Mouse (Mus musculus) urinary bladder, adult 18-20 months (tissue): ENCODE measurements around the gene Ntng1.

Experiments used
- DNase-seq, 2 experiments: peaks; one replicate each; pipeline ENCODE4 v3.0.0; 2022; ENCODE audit warnings: low spot score in 2 of 2, mixed read lengths in 2 of 2

Gene Ntng1

GRCm38 (mm10) chr3:109931021-109931420 is 212.8 kb downstream of the Ntng1 start:
- no peak for DNase-seq

- no peak for DNase-seq
Measured at GRCm38 (mm10) chr3:109923788-109924187, 220.0 kb downstream of the Ntng1 start.

- DNase-seq, result no peak
Measured at GRCm38 (mm10) chr3:109918996-109919395, 224.8 kb downstream of the Ntng1 start.

DNA sequence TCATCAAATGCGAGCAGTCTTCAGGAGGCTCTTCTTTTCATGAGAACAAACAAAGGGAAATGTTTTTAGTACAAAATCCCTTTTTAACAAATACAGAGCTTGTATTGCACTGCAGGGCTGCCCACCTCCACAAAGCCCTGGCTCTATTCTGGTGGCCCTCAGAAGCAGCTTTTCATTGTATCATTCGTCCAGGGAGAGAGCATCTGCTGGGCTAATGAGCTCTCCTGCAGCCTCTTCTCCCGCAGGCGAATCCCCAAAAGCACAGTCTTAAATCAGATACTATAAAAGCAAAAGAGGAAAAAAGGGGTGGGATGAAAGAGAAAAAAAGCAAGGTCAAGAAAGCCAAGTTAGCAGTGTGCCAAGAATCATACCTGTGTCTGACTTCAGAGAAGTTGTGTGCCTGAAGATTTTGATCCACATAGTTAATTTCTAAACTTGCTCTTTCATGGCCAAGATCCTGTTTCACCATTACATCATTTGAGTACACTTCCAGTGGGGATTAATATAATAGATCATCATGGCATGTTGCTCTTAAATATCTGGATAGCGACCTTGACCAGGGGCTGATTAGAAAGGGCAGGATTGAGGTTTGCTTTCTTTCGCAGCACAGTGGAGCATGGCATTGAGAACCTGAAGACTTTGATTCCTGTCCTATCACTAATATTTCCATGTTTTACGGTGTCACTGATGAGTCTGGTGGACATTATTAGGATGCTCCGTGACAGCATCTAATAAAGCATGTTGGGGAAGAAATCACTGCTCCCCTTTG is 225.7 kb downstream of the Ntng1 start:
- no peak for DNase-seq

- DNase-seq, result no peak
Measured at GRCm38 (mm10) chr3:109917077-109917476, 226.7 kb downstream of the Ntng1 start.

DNA sequence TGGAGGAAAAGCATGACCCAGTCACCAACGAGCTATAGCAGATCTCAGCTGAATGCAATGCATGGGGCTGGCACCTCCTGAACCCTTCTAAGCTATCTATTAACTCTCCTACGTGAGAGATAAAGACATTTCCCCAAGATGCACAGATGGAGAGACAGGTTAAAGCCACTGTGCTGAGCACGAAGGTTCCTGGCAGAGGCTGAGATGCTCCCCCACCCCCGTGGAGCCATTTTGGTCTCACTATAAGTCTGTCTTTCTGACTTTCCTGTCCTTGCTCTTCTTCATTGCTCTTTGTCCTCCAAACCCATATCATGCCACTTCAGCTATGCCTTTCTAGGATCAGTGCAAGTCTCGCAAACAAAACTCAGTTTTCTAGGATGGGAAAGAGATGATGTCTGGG is 229.6 kb downstream of the Ntng1 start:
- DNase-seq, result no peak

DNA sequence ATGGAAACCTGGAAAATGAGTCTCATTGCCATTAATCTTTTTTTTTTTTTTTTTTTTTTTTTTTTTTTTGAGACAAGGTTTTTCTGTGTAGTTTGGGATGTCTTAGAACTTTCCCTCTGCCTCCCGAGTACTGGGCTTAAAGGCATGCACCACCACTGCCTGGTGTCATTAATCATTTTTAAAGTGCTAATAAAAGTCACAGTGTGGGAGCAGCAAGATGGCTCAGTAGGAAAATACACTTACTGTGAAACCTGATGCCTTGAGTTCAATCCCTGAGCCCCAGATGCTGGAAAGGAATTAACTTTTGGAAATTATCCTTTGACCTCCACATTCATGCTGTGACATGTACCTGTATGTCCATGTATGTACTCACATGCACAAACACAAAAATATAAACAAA is 253.2 kb downstream of the Ntng1 start:
- DNase-seq, result no peak

- no peak for DNase-seq
Measured at GRCm38 (mm10) chr3:109885672-109886071, 258.1 kb downstream of the Ntng1 start.

DNA sequence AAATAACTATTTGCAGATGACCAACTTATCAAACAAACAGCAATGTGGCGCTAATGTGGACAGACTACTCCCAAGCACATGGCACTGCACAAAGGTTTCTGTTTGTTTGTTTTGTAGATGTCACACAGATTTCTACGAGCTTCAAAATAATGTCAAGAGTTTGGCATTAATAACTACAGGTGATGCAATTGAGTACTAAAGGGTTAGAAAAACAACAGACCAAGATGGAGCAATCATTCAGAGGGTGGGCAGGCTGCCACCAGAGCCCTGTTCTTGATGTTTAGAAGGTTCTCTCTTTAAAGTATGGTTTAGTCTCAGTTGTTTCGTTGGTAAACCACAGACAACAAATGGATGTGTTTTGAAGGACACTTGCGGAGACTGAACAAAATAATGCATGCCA is 264.8 kb downstream of the Ntng1 start:
- no peak for DNase-seq

- no peak for DNase-seq
Measured at GRCm38 (mm10) chr3:109871986-109872385, 271.8 kb downstream of the Ntng1 start.

- DNase-seq, result no peak
Measured at GRCm38 (mm10) chr3:109858276-109858675, 285.5 kb downstream of the Ntng1 start.

- DNase-seq, result no peak
Measured at GRCm38 (mm10) chr3:109854449-109855155, 289.2 kb downstream of the Ntng1 start.

DNA sequence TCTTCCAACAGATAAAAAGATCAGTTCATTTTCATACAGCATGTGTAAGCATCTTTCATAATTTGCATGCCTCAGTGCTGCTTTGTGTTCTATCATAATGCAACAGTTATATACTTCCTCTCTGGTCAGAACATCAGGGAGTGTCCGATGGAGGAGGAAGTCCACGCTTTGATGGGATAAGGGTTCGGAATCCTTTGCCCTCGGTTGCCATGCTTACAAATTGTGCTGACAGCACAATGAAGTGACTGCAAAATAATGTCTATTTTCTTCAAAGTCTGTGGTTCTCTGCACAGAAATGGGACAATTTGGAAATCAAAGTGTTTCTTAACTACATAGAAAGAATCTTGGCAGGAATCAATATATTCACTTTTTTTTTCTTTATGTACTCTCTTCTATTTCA is 297.2 kb downstream of the Ntng1 start:
- DNase-seq, result no peak

- DNase-seq, result no peak
Measured at GRCm38 (mm10) chr3:109825806-109826205, 318.0 kb downstream of the Ntng1 start.

DNA sequence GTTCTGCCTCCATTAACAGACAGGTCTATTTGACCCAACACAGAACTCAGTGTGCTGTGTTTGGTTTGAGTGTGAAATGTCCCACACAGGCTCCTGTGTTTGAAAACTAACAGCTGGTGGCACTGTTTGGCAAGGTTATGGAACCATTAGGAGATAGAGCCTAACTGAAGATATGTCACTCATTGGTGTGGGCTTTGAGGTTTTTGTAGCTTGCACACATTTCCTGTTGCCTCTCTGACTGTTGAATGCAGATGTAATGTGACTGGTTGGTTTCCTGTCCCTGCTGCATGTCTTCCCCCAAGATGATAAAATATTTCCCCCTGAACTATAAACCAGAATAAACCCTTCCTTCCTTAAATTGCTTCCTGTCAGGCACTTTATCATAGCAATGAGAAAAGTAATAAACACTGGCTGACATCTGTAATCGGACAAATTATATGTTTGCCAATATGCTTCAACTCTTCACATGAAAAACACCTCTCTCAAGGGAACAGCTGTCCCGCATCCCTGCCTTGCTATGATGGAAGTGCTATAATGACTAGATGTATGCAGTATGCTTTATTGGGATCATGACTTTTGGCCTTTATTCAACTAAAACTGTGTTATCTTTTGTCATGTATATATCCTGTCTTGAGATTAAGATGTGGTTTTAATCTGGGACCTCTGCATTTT is 320.9 kb downstream of the Ntng1 start:
- DNase-seq, result no peak

GRCm38 (mm10) chr3:109818821-109819685 is 324.8 kb downstream of the Ntng1 start:
- DNase-seq, result no peak

- no peak for DNase-seq
Measured at GRCm38 (mm10) chr3:109809065-109809464, 334.7 kb downstream of the Ntng1 start.

DNA sequence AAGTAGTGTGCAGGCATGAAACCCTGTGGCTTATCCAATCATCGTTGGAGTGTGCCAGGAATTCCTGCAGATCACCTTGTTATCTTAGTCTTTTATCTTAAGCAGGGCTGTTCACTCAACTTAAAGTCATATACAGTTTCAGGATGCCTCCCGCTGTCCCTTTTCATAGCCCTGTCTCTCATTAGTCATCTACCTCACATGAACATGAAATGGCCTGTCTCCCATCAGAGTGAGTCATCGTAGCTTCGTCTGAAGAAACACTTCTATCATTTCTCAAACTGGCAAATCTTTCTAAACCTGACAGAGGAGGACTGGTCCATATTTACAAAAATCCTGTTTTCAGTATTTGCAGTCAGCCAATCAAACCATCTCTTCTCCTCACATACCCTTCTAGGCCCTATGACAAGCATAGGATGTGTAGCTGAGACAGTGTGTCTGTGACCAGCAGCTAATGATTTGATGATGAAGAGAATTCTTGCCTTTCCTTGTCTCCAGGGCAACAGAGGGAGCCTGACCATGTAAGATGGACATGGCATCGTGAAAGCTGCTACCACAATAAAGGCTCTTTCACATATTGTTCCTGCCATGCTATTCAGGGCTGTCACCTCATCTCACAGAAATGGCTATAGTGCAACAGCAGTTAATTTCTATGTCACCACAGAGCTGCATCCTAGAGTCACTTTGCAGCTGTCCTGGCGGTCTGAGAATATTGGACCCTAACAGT is 336.4 kb downstream of the Ntng1 start:
- DNase-seq, result no peak

DNA sequence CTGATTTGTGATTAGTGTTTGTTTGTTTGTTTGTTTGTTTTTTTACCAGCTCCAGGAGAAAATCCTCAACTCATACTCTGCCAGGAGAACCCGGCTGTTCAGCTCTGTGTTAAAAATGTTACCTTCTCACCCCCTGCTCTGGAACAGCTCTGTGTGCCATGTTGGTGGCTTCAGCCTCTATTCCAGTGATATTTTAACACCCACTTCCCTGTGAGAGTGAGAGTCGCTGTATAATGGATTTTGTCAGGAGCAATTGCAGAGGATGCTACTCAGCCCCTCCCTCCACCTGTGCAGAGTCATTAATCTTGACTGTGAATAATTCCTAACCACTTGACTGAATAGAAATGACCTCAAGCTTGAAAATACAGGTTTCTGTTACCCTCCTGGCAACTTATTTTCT is 339.7 kb downstream of the Ntng1 start:
- DNase-seq, result no peak

DNA sequence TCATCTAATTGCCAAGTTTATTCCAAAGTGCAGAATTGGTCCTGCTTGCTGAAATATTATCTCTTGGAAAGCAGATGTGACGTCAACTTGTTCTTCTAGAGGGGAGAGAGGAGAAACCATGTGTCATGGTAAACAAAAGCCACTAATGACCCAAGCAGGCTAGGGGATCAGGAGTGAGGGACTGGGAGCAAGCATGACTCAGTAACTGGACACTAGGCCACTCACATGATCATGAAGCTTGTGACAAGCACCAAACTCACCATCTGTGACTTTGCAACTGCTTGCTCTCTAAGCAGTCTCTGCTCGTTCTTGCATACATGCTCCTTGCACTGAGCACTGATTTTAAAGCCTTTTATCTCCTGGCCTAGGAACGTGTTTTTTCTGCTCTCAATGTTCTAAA is 340.2 kb downstream of the Ntng1 start:
- DNase-seq, result no peak

DNA sequence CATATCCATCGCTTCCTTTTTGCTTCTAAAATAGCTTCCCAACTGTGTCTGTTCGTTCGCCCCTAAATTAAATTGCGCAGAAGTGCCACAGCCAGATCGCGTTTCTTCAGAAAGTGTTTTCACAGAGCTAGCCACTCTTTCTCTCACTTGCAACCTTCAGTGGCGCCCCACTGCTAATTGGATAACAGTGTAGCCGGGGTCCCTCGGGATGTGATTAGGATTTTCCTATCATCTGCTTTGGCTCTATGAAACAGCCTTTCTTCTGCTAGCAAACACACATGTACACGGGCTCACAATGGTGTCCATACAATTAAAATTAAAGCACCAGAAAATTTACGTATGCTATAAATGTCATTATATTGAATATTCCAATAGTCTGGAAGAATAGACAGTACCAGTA is 346.5 kb downstream of the Ntng1 start:
- no peak for DNase-seq
